Mouse (Mus musculus): ENCODE data around the gene Gemin7. TPM values are rescaled to one million over a fixed set of nuclear protein-coding genes. Genes with fewer than 3 reads are reported as not detected.

The Gemin7 gene
- total RNA-seq, 2 experiments from 2014 or later, result 59.1 to 65.1 TPM

DNA sequence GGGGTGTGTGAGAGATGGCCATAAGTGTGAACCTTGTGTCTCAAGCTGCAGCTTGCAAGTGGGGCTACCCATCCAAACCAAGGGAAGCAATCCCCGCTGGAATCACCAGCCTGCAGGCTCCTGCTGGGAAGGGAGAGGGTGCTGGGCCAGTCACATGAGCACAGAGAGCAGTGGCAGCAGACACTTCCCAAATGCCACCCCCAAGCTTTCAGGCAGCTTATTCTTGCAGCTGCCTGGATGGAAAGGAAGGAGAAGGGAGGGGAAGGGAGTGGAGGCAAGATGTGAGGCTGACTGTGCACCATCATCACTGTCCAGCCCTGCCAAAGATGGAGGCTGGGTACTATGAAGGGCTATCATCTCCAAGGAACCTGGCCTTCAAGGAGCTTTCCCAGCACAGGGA lies 23.2 kb downstream of the Gemin7 start:
- DNase-seq, result no peak
- intact Hi-C loops (cut with DNase I), result no loop called here

DNA sequence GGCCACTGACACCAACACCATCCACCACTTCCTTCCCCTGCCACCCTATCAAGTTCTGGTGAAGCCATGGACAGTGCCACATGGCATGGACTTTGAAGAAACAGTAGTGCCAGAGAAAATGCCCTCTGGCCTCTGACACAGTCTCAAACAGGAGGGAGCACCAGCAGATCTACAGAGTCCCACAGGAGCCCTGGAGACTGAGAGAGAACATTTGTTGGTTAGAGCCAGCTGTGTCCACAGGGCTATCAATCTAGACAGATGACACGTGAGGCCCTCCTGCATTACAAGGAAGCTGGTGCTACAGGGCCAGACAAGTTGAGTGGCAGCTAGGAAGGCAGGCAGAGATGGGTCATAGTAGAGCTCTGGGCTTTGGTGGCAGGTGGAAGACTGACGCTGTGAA lies 25.0 kb downstream of the Gemin7 start:
- no peak for DNase-seq
- intact Hi-C loops (cut with DNase I), result no loop called here

DNA sequence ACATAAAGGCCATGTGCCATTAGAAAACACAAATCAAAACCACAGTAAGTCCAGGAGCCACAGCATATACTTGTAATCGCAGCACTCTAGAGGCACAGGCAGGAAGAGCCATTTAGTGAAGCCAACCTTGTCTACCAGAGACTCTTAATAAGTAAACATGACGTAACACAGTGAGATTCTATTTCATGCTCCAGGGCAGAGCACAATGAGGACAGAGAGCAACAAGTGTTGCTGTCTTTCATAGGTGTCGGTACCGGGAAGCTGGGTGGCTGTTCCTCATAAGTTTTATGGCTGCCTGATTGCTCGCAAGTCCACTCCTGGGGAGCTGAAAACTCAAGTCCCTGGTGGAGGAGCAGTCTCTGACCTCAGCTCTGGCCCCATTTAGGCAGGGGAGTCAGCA lies 25.8 kb downstream of the Gemin7 start:
- no peak for DNase-seq
- intact Hi-C loops (cut with DNase I), result no loop called here

DNA sequence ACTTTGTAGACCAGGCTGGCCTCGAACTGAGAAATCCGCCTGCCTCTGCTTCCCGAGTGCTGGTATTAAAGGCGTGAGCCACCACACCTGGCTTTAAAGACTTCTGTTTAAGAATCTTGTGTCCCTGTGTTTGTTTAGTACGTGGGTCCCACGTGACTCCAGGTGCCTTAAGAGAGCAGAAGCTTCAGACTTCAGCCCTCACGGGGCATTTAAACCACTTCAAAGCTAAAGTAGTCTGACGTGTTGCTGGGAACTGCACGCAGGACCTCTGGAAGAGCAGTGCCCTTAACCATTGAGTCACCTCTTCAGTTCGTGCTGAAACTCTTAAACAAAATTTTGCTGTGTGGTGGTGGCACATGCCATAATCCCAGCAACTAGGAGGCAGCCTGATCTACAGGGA lies 28.0 kb downstream of the Gemin7 start:
- no peak for DNase-seq
- intact Hi-C loops (cut with DNase I), result no loop called here

DNA sequence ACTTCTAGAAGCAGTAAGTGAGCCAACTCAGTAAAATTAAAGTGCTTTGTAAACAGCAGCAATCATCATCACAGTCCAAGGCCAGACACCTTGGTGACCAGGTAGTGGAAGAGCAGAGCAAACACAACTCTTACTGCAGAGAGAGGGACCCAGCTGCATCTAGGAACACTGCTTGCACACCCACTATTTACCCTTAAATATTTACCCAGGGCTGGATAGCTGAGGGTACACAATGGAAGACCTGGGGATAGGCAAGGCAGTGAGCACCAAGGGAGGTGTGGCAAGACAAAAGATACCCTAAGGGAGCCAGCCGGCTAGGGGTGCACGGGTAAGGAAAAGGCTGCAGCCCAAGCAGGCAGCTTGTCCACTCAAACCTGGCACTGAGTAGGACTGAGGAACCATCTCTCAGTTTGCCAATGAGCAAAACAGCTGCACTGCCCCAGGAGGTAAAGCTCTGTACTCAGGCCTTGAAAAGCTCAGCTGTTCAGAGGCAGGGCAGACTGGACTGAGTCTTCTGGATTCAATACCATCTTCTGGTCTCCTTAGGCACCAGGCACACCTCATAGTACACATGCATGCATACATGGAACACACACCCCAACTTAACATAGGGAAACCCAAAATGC lies 29.9 kb downstream of the Gemin7 start:
- intact Hi-C loops (cut with DNase I), result no loop called here
- no peak for DNase-seq

DNA sequence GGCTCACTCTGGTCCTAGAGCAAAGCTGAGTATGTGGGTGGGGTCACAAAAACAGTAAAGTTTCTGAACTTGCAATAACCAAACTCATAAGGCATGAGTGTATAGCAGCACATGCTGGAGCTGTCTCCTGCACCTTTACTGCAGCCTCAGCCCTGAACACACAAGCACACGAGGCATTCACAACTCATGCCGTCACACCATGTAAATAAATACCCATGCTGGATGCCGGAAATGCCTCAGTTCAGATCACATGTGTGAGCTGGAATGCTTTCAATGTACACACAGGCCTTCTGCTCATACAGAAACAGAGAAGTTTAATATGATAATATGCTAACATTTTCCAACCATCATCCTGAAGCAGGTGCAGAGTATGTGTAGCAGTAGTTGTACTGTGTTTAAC lies 31.4 kb downstream of the Gemin7 start:
- DNase-seq, result no peak
- intact Hi-C loops (cut with DNase I), result no loop called here

DNA sequence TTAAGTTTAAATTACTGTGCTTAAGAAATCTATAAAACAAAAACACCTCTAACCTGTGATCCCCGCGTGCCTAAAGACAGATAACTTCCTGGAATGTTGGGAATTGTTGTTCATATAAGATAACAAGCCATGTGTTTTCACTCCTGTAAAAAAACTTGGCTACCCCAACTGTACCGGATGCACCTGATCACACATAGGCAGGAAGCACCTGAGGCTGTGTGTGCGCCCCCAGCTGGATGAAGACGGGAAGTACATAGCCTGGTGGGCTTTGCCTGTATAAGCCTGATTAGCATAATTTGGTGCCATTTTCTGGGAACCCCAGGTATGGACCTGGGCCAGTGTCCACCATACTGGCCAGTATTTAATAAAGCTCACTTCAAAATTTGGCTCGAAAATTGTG lies 33.8 kb downstream of the Gemin7 start:
- no peak for DNase-seq
- intact Hi-C loops (cut with DNase I), result no loop called here

DNA sequence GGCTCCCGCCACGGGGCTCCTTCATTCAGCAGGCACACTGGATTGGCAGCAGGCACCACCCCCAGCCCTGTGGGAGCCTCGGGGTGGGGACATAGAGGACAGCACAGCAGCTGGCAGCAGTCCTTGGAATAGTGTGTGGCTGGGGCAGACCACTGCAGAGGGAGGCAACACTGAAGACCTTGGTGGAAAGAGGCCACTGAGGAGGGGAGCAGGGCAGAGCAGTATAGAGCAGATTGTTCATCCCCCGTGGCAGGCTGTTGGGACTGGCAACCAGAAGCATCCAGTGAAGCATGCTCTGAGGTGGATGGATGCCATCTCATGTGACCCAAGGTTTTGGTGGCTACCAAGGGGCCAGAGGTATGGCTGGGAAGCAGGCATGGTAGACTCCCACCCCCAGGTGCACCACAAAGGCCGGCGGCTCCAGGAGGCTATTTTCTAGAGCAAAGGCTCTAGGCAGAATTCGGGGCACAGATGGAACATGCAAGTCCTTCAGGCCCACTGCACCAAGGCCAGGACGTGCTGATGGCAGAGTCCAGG lies 35.2 kb downstream of the Gemin7 start:
- intact Hi-C loops (cut with DNase I), result no loop called here

DNA sequence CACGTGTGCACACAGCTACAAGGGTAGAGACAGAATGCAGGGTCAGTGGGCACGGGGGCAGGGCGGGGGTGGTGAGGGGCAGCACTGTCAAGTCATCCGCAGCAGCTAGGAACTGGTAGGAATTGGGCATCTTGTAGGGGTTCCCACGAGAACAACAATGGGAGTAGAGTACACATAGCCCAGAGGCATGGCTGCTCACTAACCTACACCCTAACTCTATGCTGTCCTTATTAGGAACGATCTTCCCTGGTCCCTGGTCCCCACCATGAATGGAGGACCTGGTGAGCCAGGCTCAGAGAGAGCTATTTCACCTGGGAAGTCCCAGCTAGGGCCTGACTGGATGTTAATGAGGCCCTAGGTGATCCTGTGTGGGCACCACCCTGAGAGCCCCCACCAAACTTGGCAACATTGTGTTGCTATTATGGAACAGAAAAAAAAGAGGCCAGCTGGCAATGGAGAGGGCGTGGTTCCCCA lies 35.7 kb downstream of the Gemin7 start:
- intact Hi-C loops (cut with DNase I), result no loop called here
- DNase-seq, result no peak

More for the DNA sequence above, 35.2 kb downstream of the Gemin7 start:
- no peak for DNase-seq

DNA sequence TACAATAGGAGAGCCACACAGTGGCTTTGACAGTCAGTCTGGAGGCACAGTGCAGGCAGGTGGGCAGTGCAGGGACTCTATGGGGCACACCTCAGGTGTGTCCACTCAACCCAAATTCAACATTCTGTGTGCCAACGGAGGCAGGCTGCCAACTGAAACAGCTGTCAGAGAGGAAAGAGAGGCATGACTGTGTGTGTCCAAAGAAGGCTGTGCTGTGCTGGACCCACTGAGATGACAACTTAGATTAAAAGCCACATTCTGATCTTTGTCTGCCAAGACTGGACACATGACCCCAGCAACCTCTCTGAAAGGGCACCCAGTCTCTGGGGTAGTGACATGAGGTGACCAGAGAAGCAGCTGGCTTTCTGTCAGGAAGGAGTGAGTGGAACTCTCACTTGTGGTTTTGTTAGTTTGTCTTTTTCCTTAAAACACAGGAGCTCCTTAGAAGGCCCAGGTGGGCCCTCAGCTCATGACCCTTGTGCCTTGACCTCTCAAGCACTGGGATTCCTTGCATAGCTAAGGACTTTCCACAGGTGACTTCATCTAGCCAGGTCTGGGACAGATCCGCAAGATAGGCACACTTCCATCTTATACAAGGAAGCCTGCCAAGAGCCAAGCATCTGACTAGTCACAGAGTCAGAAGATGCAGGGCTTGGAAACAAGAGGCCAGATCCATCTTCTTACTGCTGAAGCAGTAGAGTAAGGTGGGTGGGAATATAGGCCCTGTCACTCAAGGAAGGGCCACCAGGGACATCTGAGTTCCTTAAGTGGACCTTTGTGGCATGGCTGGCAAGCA lies 36.4 kb downstream of the Gemin7 start:
- intact Hi-C loops (cut with DNase I), result no loop called here
- no peak for DNase-seq

DNA sequence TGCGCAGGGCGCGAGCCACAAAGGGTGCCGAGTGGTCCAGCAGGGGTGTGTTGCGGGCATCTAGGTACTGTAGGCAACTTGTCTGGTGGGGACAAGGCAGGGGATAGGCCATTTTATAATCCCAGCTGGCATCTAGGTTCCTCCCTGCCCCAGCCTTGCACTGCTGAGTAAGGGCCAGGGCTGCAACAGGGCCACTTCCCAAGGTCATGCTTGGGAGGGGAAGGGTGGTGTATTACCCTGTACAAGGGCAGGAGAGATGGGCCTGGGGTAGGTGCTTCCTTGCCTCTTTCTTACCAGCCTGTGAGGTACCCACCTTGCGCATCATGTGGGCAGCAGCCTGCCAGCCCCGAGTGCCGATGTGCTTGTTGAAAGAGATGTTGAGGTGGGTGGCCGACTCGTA lies 42.7 kb downstream of the Gemin7 start:
- intact Hi-C loops (cut with DNase I), result no loop called here
- no peak for DNase-seq

DNA sequence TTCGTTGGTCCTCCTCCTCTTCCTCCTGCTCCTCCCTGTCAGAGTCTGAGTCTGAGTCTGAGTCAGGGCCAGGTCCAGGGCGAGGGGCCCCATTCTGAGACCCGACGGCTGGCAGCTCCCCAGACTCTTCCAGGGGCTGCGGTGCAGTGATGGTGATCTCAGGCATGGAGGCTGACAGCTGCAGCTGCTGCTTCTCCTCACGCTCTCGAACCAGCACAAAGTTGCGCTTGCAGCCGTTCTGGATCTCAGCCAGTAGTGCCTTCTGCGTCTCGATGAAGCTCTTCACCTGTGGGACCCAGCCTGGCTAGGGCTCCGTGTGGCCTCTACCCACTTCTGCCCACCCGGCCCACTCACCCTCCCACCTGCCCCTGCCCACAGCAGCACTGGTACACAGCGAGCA lies 45.2 kb downstream of the Gemin7 start:
- intact Hi-C loops (cut with DNase I), result no loop called here
- DNase-seq, result no peak

DNA sequence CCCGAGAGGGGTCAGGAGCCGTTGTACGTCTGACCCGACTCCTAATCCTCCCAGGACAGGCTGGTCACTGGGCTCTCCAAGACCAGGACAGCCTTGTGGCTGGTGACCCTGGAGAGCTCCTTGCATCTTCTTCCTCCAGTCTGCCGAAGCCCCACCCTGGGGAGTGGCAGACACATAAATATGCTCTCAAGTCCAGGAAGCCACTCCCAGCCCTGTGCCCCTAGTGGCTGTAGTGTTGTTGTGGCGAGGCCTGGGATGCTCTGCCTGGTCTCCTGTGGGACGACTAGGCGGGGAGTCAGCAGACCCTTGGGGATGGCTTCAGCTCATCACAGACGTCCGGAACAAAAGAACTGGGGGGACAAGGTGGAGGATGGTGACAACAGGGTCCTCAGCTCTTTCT lies 46.3 kb downstream of the Gemin7 start:
- intact Hi-C loops (cut with DNase I), result no loop called here
- no peak for DNase-seq

DNA sequence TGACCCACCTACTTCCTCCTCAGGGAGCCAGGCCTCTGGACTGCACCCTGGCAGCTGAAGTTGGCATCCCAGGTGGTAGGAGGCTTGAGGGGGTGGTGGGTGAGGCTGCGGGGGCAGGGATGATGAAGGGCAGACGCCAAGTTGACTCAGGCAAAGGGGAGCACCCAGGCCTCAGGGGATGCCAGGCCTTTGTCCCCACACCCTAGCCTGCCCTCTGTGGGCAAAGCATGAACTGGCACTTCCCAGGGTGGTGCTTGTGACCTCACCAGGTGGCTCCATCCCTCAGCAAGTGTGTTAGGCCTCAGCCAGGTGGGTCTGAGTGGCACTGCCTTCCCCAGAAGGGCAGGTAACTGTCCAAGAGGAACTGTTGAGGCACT lies 52.3 kb downstream of the Gemin7 start:
- intact Hi-C loops (cut with DNase I), result no loop called here
- DNase-seq, result no peak

DNA sequence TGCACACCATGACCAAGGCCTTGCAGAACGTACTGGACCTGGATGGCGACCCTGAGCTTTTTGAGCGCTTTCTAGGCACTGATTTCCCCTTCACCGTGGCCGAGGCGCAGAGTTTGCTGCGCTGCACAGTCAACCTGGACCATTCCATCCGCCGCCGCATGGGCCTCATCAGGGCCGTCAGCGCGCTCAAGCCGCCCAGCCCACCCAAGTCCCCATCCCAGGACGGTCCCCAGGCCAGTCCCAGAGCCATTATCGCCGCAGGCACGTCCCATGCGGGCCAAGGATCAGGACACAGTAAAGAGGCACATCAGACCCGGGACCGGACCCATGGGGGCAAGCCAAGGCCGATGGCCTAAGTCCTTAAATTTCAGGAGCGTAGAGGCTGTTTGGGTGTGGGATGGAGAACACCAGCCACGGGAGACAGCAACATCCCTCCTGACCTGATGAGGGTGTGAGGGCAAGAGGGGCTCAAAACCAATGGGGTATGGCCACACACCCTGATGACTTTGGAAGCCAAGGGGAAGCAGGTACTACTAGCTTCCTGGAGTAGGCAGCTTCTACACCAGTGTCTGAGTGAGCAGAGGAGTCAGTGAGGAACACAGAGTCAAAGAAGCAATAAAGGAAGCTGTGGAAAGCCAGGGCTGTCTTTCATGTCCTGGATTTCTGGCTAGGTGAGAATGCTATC lies 52.8 kb downstream of the Gemin7 start:
- intact Hi-C loops (cut with DNase I), result loop anchor here (5.0 kb wide), 1 partner anchor 48 kb away; no protein-coding TSS in a partner anchor
- DNase-seq, result no peak

DNA sequence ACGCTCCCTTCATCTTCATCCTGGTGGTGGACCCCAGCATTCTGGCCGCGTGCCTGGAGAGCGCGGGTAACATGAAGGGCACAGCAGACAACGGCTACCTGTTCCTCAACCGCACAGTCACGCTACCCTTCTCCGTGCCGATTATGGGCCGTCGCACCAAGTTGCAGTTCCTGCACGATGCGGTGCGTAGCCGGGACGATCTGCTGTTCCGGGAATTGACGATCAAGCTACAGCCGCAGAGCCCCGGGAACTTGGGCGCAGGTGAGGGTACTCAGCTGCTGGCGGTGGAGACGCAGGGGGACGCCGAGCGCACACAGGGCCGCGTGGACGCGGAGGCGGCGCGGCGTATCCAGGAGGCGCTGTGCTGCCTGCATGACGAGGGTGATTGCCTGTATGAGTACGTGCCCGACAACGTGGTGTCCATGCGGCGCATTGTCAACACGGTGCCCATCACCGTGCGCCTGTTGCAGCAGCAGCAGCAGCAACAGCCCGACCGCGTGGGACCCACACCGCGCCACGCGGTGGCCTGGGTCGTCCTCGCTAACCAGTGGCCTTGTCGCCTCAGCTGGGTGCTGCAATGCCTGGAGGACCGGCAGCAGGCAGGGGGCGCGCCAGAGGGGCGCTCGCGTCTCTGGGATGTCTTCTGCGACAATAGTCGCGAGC lies 53.5 kb downstream of the Gemin7 start:
- intact Hi-C loops (cut with DNase I), result loop anchor here (5.0 kb wide), 1 partner anchor 48 kb away; no protein-coding TSS in a partner anchor
- peak; percentile 29 to 40 for DNase-seq

DNA sequence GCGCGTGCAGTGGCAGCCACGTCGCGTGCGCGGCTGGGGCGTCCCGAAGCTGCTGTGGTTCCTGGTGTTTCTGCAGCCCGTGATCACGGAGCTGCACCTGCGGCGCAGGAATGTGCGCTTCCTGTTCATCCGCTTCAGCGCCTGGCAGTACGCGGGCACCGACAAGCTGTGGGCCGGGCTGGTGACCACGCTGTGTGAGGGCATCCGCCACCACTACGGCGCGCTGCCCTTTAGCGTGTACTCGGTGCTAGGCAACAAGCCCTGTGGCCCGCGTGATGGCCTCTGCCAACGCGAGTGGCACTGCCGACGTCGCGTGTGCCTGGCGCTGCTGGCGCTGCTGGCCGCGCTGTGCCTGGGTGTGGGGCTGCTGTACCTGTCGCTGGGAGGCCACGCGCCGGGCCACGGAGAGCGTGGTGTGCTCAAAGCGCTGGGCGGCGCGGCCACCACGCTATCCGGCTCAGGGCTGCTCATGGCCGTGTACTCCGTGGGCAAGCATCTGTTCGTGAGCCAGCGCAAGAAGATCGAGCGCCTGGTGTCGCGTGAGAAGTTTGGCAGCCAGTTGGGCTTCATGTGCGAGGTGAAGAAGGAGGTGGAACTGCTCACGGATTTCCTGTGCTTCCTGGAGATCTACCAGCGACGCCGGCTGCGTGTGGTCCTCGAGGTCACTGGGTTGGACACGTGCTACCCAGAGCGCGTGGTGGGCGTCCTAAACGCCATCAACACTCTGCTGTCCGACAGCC lies 54.2 kb downstream of the Gemin7 start:
- DNase-seq, result no peak
- intact Hi-C loops (cut with DNase I), result loop anchor here (5.0 kb wide), 1 partner anchor 49 kb away; no protein-coding TSS in a partner anchor

DNA sequence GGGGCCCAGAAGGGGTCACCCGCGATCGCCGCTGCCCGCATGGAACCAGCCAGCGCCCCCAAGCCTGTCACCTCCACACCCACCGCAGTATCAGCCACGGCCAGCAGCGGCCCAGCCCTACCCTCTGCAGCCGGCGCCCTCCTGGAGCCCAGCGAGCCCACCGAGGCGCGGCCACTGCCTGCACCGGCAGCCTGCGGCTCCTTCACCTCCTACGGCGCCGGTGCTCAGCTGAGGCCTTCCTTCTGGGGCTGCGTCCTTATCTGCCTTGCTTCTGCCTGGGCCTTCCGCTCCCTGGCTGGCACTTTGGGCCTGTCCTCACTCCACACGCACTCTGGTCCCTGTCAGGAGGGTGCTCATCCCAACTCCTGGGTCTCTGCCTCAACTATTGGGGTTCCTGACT lies 57.4 kb downstream of the Gemin7 start:
- intact Hi-C loops (cut with DNase I), result loop anchor here (5.0 kb wide), 1 partner anchor 52 kb away; no protein-coding TSS in a partner anchor
- DNase-seq, result no peak

DNA sequence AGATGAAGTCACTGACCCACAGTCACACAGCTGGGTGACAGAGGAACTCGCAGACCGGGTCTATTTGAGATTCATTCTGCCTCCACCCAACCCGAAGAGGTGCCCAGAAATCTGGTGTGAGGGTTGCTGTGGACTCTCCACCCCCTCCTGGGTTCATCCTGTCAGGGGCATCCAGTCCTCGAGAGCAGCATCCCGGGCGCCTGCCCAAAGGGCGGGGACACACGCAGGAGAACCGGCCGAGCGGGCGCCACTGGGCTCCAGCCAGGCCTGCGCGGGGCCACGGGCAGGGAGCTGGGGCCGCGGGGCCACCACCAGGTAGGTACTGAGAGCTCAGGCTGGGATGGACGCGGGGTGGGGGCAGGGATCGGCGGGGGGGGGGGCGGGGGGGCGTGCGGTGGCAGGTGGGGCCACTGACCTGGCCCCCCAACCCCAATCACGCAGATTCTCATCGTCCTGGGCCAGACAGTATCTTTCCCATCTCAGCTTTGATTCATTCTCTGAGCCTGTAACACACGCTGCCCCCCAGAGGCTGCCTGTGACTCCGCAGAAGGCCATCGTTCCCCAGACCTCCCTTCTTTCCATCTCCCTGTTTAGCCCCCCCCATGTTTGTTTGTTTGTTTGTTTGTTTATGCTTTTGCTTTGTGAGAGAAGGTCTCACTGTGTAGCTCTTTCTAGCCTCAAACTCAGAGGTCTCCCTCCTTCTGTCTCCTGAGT lies 59.6 kb downstream of the Gemin7 start, which contains the start of gene Nkpd1:
Nkpd1 (plus strand) TSS at position 187 of the 714 bp plus-strand sequence.
- intact Hi-C loops (cut with DNase I), result loop anchor here (5.0 kb wide), 2 partner anchors 76 to 111 kb away; no protein-coding TSS in a partner anchor
- DNase-seq, result no peak
